Mouse (Mus musculus) urinary bladder, postnatal 14 days (tissue): Measurements from ENCODE around the gene Celsr1.
"Not testable (repeated sequence)": the region's sequence is repeated elsewhere in the genome, so short reads cannot be mapped to it uniquely, and the experiment has no call there.

Source experiments
- DNase-seq: peaks from one replicate; pipeline ENCODE4 v3.0.0; 2021; ENCODE audit warnings: low spot score

Celsr1 gene

GRCm38 (mm10) chr15:85892498-85893118 is 141.0 kb downstream of the Celsr1 start:
- no peak for DNase-seq

DNA sequence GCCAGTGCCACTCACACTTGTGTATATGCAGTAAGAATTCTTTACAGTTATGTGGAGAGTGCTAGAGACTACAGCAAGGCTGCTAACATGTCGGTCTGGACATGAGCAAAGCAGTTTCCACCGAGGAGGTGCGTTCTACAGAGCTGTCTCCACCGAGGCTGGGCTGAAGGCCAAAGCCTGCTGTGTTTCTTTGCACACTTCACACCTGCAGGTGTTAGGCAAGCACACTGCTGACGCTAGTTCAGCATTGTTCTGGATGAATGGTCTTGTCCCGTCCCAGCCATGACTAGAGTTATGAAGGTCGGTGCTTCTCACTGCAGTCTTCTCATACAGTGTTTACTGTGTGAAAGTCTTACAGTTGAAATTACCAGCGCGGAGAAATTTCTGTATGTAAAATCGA is 141.6 kb downstream of the Celsr1 start:
- no peak for DNase-seq

DNA sequence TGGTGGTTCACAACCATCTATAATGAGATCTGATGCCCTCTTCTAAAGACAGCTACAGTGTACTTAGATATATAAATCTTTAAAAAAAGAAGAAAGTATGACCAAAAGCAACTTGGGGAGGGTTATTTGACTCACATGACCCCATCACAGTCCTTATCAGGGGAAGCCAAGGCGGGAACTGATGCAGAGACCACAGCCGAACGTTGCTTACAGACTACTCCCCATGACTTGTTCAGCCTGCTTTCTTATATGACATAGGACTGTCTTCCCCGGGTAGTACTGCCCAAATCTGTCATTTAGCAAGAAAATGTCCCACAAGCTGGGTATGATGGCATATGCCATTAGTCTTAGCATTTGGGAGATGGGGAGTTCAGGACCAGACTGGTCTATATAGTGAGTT is 144.3 kb downstream of the Celsr1 start:
- no peak for DNase-seq

DNA sequence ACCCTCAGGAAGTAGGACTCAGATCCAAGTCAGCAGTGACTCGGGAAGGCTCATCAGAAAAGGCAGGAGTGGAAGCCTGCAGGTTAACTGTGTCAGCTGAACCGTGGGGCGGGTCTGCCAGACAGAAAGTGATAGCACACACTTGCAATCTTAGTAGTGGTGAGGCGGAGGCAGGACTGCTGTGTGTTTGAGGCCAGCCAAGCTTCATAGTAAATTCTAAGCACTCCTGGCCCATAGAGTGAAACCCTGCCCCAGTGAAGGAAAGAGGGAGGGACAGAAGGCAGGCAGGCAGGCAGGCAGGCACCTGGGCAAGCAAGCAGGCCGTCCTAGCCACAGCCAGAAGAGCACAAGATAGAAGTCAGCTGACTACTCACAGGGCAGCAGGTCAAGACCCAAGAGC is 148.0 kb downstream of the Celsr1 start:
- no peak for DNase-seq

DNA sequence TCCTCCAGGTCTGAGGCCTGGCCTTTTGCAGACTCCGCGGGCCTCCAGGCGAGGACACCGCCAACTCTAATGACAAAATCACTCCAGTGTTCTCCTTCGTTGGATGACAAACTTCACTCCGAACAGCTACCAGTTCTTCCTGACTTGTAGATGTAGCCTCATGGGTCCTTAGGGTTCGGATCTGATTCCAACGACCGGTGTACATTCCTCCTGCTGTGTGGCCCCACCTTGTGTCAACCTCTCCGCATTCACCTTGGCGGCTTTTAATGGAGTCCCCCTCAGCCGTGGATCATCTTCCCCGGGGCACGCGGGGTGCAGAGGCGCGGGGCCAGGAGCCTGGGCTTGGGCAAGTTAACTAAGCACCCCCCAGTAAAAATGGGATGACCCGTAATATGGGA is 154.1 kb downstream of the Celsr1 start:
- peak; percentile 15 for DNase-seq

- peak; percentile 90 for DNase-seq
Observed at GRCm38 (mm10) chr15:85878848-85879497, 154.6 kb downstream of the Celsr1 start, which contains the start of gene Trmu. Trmu (plus strand) TSS chr15:85879312.

GRCm38 (mm10) chr15:85877336-85877735 is 156.2 kb downstream of the Celsr1 start:
- no peak for DNase-seq

DNA sequence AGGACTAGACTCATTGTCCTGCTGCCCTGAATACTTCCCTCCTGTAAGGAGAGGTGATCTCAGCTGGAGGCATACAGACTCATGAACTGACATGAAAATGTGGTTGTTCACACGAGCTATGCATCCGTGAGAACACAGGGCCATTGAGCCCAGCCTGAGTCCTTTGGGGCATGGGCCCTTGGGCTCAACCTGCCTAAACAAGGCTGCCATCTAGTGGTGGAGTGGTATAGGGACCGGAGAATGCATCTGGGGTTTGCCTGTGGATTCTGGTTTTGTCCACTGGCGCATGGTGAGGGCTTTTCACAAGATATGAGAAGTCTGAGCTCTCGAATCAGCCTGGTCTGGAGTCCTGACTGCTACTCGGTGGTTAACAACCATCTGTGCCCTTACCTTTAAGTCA is 165.9 kb downstream of the Celsr1 start:
- peak; percentile 79 for DNase-seq

GRCm38 (mm10) chr15:85865913-85866312 is 167.7 kb downstream of the Celsr1 start:
- not testable (repeated sequence) for DNase-seq

- DNase-seq = peak; percentile 94
Observed at GRCm38 (mm10) chr15:85859490-85860031, 174.0 kb downstream of the Celsr1 start, which contains the start of gene Gtse1. Gtse1 (plus strand) TSS chr15:85859745.

- DNase-seq = no peak
Observed at GRCm38 (mm10) chr15:85858980-85859489, 174.5 kb downstream of the Celsr1 start.

DNA sequence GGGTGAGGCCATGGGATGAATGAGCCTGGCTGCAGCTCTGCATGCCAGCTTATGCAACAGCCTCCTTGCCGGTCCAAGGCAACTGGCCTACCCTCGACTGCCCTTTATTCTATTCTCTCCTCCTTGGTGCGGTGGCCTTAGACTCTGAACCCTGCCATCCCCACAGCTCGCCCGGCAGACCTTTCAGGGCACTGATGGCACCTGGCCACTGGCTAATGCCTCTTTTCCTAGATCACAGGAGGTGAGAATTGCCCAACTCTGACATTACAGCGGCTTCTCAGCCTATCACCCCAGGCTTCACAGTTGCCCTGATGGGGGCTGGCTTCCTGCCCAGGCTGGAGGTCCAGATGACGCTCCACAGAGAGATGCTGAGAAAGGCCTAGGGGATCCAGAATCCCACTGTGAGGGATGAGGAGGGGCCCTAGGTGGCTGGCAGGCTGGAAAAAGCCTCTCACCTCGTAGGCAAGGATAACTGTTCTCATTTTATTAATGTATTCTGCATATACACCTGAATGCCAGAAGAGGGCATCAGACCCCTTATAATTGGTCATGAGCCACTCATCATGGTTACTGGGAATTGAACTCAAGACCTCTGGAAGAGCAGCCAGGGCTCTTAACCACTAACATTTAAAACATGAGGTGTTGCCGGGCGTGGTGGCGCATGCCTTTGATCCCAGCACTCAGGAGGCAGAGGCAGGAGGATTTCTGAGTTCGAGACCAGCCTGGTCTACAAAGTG is 181.8 kb downstream of the Celsr1 start:
- DNase-seq = no peak
